Mouse (Mus musculus) frontal cortex, adult (tissue): ENCODE results near the gene Tmem176a.
"Not testable (repeated sequence)": the region's sequence is repeated elsewhere in the genome, so short reads cannot be mapped to it uniquely, and the experiment has no call there.

Experiments used
- ATAC-seq: cut with Nextera tagmentation; 2 replicates; pipeline ENCODE4 v1.9.2; 2017; ENCODE audit warnings: mild to moderate bottlenecking, moderate library complexity, mixed read lengths; ENCODE audit not compliant: low TSS enrichment

Gene Tmem176a

DNA sequence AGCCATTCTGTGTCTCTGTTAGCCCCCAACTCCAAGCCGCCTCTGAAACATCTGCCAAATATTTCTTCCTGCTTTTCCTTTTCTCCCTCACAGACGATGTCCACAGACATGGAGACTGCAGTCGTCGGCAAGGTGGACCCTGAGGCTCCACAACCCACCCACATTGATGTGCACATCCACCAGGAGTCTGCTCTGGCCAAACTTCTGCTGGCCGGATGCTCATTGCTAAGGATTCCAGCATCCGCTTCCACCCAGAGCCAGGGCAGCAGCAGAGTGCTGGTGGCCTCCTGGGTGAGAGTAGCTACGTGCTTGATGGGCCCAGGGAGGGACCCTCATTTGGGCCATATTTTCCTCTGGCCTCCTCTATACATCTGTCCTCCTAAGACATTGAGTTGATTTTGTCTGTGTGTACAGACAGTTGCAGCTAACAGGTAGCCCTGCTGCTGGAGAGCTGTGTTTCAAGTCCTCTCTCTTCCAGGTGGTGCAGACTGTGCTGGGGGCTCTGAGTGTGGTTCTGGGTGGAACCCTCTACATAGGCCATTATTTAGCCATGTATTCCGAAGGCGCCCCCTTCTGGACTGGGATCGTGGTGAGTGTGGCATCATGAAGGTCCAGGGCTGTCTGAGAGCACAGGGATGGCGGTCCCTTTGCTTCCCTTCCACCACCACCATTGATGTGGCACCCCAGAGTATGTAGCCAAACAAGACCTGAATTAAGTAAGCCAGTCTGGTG, 1.6 kb downstream of the Tmem176a start:
- ATAC-seq: no peak

GRCm38 (mm10) chr6:48845086-48845485, 4.4 kb downstream of the Tmem176a start:
- ATAC-seq: no peak

- no peak for ATAC-seq
Observed at GRCm38 (mm10) chr6:48851820-48852491, 11.2 kb downstream of the Tmem176a start.

GRCm38 (mm10) chr6:48854155-48854554, 13.4 kb downstream of the Tmem176a start:
- ATAC-seq: no peak

- no peak for ATAC-seq
Observed at GRCm38 (mm10) chr6:48857613-48858302, 17.0 kb downstream of the Tmem176a start.

DNA sequence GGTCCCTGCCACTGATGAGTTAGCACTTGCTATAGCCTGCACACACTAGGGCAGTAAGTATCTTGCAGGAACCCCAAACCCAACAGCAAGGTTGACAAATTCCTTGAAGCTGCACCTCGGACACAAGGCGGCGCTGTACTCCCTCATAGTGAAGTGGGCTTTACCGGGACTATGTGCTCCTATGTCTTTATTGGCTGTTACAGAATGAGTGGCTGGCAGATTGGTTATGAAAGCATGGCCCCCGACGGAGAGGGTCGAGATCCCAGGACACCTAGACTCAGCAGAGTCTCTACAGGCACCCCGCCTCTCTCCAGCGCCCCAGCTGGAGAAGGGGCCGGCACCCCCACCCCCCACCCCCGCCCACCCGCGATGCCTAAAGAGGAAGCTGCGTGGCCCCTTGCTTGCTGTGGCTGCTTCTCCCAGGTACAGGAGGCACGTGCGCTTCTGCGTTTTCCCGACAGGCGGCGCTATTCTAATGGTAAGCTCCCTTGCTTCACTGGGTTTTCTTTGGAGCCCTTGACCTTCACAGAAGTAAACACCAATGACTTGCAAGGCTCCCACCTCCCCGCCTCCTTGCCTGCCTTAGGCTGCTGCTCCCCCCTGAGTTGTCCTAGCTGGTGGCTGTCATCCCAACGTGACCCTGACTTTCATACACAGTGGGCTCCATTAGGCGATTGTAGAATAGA, 19.6 kb downstream of the Tmem176a start:
- peak; percentile 65; the same call in 1 of the 2 replicates for ATAC-seq

DNA sequence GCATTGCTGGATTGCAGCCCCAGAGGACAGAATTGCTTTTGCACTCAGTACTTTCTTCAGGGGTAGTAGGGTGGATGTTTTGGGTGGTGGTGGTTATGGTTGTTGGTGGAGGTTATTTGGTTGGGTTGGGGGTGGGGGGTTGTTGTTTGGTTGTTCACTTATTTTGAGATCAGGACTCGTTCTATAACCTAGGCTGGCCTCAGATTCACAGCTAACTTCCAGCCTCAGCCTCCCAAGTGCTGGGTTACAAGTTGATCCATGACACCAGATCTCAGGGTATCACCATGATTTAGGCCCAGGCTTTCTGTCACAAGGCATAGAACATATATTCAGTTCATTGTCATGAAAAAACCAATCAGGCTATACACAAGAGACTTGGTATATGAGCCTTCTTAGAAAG, 20.1 kb downstream of the Tmem176a start:
- ATAC-seq: no peak

- ATAC-seq: no peak
Observed at GRCm38 (mm10) chr6:48861616-48862280, 21.0 kb downstream of the Tmem176a start.

DNA sequence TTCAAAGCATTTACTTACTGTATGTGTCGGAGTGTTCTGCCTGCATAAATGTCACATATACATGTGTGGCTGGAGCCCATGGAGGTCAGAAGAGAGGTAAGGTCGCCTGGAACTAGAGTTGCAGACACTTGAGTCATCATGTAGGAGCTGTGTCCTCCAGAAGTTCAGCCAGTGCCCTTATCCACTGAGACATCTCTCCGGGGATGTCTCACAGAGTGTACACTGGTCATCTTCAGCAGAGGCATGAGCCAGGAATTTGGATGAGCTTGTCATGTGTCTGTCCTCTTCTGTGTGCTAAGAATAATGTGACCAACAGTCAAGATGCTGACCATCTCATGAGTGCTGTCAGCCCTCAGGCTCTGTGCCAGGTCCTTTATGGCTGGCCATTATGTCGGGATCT, 22.1 kb downstream of the Tmem176a start:
- ATAC-seq: no peak

GRCm38 (mm10) chr6:48863488-48863887, 22.8 kb downstream of the Tmem176a start:
- no peak for ATAC-seq

GRCm38 (mm10) chr6:48864181-48864580, 23.5 kb downstream of the Tmem176a start:
- no peak for ATAC-seq

- ATAC-seq: no peak
Observed at GRCm38 (mm10) chr6:48864723-48865122, 24.0 kb downstream of the Tmem176a start.

DNA sequence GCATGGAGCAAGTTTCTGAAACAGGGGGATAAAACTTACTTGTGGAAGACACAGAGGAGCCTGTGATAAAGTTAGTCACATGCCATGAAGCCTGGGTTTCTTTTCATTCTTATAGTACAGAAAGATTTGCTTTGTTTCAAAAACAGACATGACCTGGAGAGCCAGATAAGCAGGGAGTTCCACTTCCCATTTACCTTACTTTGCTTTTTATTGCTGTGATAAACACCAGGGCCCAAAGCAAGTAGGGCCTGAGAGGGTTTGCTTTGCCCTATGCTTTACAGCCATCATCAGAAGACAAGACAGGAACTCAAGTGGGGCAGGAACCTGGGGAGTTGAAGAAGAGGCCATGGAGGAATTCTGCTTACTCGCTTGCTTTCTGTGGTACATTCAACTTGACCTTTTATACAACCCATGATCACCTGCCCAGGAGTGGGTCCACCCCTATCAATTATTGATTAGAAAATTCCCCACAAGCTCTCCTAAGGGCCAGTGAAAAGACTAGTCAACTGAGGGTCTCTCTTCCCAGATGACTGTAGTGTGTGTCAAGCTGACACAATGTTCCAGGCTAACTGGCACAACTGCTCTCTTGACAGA, 24.5 kb downstream of the Tmem176a start:
- ATAC-seq: no peak

DNA sequence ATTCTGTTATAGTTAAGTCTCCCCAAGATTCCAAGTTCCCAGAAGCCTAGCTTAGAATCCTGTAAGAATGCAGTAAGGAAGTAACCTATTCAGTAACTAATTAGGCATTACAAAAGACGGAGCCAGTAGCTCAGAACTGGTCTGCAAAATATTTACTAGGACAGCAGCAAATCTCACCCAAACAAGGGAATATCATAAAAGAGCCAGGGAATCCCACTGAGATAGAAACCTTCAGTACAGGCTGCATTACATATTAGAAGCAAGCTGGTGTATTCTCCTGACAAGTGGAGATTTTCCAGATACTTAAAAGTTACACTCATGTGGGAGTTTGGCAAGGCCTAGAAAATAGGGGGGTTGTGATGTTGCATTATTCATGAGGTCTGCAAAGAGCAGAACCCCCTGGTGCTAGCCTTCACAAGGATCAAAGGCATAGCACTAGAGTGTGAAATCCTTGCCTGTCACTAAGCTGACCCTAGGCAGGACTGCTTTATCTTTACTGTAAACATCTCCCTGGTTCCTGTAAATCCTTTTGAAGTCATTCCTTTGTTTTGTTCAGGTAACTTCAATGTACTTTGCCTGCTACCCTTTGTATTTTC, 25.7 kb downstream of the Tmem176a start:
- ATAC-seq: not testable (repeated sequence)

DNA sequence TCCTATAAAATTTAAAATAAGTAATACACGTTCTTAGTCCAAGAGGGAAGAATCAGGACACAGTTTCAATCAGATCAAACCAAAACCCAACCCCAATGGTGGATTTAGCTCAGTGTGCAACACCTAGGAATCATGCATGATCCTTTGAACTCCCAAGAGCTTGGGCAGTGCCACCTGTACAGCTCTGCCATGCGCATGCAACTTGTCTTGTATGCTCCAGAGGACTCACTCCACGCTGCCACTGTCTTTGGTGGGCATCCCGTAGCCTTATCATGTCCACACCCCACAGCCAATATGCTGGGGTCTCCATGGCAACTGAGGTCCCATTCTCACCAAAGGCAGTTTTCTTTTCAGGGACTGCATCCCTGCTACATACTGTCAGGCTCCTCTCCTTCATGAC, 26.4 kb downstream of the Tmem176a start:
- ATAC-seq: no peak

DNA sequence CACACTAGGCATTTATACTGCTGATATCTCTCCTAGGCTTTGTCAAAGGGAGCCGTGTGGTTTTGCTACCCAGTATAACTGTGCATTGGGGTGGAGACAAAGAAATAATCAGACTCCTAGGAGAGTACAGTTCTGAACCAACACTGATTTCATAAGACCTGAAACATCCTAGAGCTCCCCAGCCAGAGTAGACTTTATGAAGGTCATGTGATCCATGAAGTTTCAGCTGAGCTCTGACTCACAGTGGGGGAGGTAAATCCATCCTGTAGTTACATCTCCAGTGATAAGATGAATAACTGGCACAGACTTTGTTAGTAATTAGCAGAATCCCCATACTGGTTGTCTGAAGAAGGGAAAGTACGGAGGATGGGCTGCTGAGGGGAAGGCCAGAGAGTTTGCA, 29.1 kb downstream of the Tmem176a start:
- peak; percentile 62; the same call in 1 of the 2 replicates for ATAC-seq

DNA sequence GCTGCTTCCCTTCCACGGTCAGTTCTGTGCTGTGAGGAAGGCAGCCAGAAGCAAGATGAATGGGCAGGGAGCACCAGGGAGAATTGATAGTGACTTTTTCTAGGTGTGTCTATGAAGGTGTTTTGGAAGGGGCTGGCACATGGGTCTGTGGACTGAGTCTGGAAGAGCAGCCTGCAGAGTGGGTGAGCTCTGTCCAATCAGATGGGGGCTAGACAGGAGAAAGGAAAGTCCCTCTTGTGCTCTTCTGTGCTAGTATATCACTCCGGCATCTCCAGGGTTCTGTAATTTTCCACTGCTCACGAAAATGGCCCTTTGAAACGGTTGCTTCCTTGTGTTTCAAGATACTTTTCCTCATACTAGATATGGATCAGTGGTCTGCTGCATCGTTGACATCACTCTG, 31.9 kb downstream of the Tmem176a start, which contains the start of gene Aoc1:
Aoc1 (plus strand) TSS at position 301 of the 400 bp plus-strand sequence.
- ATAC-seq: no peak

- no peak for ATAC-seq
Observed at GRCm38 (mm10) chr6:48874576-48874975, 33.9 kb downstream of the Tmem176a start.

DNA sequence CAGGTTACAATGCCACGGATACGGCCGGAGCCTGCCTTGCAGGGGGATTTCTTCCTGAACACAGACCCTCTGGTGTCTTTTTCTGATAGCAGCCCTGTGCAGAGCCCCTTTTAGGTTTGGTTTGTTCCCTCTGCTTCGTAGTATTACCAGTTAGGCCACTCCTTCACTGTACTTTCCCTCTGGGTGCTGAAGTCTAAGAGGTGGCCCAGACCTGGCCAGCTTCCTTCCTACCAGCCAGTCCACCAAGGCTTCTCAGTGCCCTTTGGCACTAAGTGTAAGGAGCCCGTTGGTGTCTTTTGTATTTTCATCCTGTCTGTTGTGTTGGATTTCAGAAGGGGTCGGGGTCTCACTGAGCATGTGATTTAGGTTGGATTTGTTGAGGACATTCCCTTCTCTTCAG, 34.8 kb downstream of the Tmem176a start:
- no peak for ATAC-seq

DNA sequence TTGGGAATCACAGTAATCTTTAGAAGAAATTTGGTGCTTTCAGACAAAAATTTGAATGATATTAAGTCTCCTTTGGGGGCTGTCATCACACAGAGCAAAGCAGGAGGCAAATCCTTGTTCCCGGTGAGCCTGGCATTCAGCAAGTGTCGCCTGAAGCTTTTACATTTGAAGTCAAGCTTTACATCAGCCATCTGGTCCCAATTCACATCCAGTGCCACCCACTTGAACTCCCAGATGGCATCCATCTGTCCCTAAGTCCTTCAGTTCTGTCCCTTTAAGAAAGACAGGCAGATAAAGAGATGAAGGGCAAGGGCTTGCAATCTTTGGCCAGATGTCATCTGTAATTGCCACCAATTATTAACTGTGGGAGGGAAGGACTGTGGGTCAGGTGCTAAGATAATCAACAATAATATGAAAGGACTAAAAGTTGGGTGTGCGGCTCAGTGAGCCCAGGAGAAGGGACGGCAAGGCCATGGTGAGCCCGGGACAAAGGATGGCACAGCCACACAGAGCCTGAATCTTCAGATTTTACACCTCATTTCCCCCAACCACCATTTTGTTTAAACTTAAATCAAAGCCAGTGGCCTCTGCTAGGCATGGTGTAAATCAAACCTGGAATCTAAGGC, 35.9 kb downstream of the Tmem176a start:
- peak; percentile 47; the same call in 1 of the 2 replicates for ATAC-seq
